Mouse (Mus musculus) CH12.LX (cell line): ENCODE results near the gene Jarid2. TPM values are rescaled to one million over a fixed set of nuclear protein-coding genes. Genes with fewer than 3 reads are reported as not detected.
A peak's percentile ranks its signal among the peaks of the same experiment; 100 is the strongest.

Experiments used
- DNase-seq: peaks from one replicate; pipeline ENCODE4 v3.0.0-alpha.2; 2013; ENCODE audit errors: extremely low read depth
- H3K27ac ChIP-seq: 2 replicates; pipeline ENCODE4 v1.5.1; 2012; ENCODE audit warnings: low read depth, mild to moderate bottlenecking, control low read depth, moderate library complexity; ENCODE audit not compliant: insufficient read depth
- H3K27me3 ChIP-seq: replicated peaks from 2 replicates; pipeline ENCODE3; 2012; ENCODE audit warnings: inconsistent platforms
- H3K36me3 ChIP-seq, 2 experiments: replicated peaks in 1 of 2; 2 replicates each; pipeline versions ENCODE3 to v1.6.1; 2012; ENCODE audit warnings: inconsistent platforms in 1 of 2, low read length in 1 of 2, mild to moderate bottlenecking in 1 of 2, mixed read lengths in 1 of 2, moderate library complexity in 1 of 2; ENCODE audit not compliant: control insufficient read depth in 1 of 2, insufficient read depth in 1 of 2
- H3K4me1 ChIP-seq, 2 experiments: 2 replicates each; pipeline ENCODE4 v1.6.1; 2012; ENCODE audit warnings: inconsistent platforms in 1 of 2, moderate library complexity in 1 of 2; ENCODE audit not compliant: insufficient read depth in 2 of 2, control insufficient read depth in 1 of 2
- H3K4me2 ChIP-seq: 2 replicates; pipeline ENCODE4 v1.6.1; 2012; ENCODE audit warnings: low read depth, mild to moderate bottlenecking, control low read depth; ENCODE audit not compliant: poor library complexity, insufficient read depth, severe bottlenecking
- H3K4me3 ChIP-seq, 3 experiments: fragments of 150-350 bp in 1 of 3; sonication (generic) in 1 of 3; replicated peaks in 1 of 3; 2 replicates each; pipeline versions ENCODE3 to v1.5.1; 2011 to 2012; ENCODE audit warnings: low read depth in 2 of 3, low read length in 2 of 3, mild to moderate bottlenecking in 2 of 3, moderate library complexity in 2 of 3, control low read depth in 1 of 3, improper control_type of control experiment in 1 of 3, inconsistent platforms in 1 of 3, mixed read lengths in 1 of 3; ENCODE audit not compliant: poor library complexity in 1 of 3
- H3K79me2 ChIP-seq: replicated peaks from 2 replicates; pipeline ENCODE4 v1.6.1; 2012; ENCODE audit warnings: mild to moderate bottlenecking, moderate library complexity; ENCODE audit not compliant: control insufficient read depth, poor library complexity, insufficient read depth, severe bottlenecking; ENCODE audit errors: extremely low read depth
- H3K9ac ChIP-seq: 2 replicates; pipeline ENCODE4 v1.6.1; 2012; ENCODE audit warnings: low read depth, mild to moderate bottlenecking, control low read depth, moderate library complexity; ENCODE audit not compliant: insufficient read depth
- H3K9me3 ChIP-seq: replicated peaks from 2 replicates; pipeline ENCODE3; 2012; ENCODE audit warnings: low read length, inconsistent platforms, mixed read lengths
- CHD2 ChIP-seq: IDR thresholded peaks from 2 replicates; pipeline ENCODE4 v1.6.1; 2011; ENCODE audit warnings: low read length, improper control_type of control experiment
- CTCF ChIP-seq, 2 experiments: IDR thresholded peaks in 1 of 2; conservative IDR thresholded peaks in 1 of 2; 2 replicates each; pipeline ENCODE4 v1.5.1; 2011 to 2012; ENCODE audit warnings: low read depth in 2 of 2, low read length in 2 of 2, improper control_type of control experiment in 1 of 2, inconsistent platforms in 1 of 2, mild to moderate bottlenecking in 1 of 2, moderate library complexity in 1 of 2
- JUN ChIP-seq: IDR thresholded peaks from 2 replicates; pipeline ENCODE4 v1.6.1; 2011; ENCODE audit warnings: low read depth, mild to moderate bottlenecking, low read length, improper control_type of control experiment, moderate library complexity; ENCODE audit not compliant: insufficient read depth
- JUND ChIP-seq: conservative IDR thresholded peaks from 2 replicates; pipeline ENCODE4 v1.6.1; 2011; ENCODE audit warnings: low read depth, low read length, improper control_type of control experiment
- KAT2A ChIP-seq: IDR thresholded peaks from 2 replicates; pipeline ENCODE4 v1.6.1; 2012; ENCODE audit warnings: low read length, improper control_type of control experiment, inconsistent platforms; ENCODE audit not compliant: insufficient replicate concordance
- MAFK ChIP-seq: IDR thresholded peaks from 2 replicates; pipeline ENCODE4 v1.6.1; 2011; ENCODE audit warnings: low read length, improper control_type of control experiment; ENCODE audit not compliant: insufficient replicate concordance
- MXI1 ChIP-seq: IDR thresholded peaks from 2 replicates; pipeline ENCODE4 v1.6.1; 2011; ENCODE audit warnings: mild to moderate bottlenecking, low read depth, low read length, improper control_type of control experiment
- PAX5 ChIP-seq: IDR thresholded peaks from 2 replicates; pipeline ENCODE4 v1.6.1; 2012; ENCODE audit warnings: low read length, inconsistent platforms, mixed read lengths
- POLR2A ChIP-seq: IDR thresholded peaks from 2 replicates; pipeline ENCODE4 v1.6.1; 2011; ENCODE audit warnings: low read depth, mild to moderate bottlenecking, improper control_type of control experiment, low read length
- RAD21 ChIP-seq: IDR thresholded peaks from 2 replicates; pipeline ENCODE4 v1.6.1; 2011; ENCODE audit warnings: low read depth, mild to moderate bottlenecking, low read length, improper control_type of control experiment, moderate library complexity
- SMC3 ChIP-seq: IDR thresholded peaks from 2 replicates; pipeline ENCODE4 v1.6.1; 2011; ENCODE audit warnings: low read depth, low read length, improper control_type of control experiment
- TCF12 ChIP-seq: IDR thresholded peaks from 2 replicates; pipeline ENCODE4 v1.6.1; 2014; ENCODE audit warnings: low read depth, mild to moderate bottlenecking, inconsistent platforms, low read length, improper control_type of control experiment
- UBTF ChIP-seq: IDR thresholded peaks from 2 replicates; pipeline ENCODE4 v1.6.1; 2012; ENCODE audit warnings: low read depth, mild to moderate bottlenecking, inconsistent platforms, low read length, improper control_type of control experiment, moderate library complexity
- USF1 ChIP-seq: IDR thresholded peaks from 2 replicates; pipeline ENCODE4 v1.6.1; 2014; ENCODE audit warnings: low read depth, mild to moderate bottlenecking, inconsistent platforms, low read length, improper control_type of control experiment
- USF2 ChIP-seq: conservative IDR thresholded peaks from 2 replicates; pipeline ENCODE4 v1.6.1; 2011; ENCODE audit warnings: low read depth, low read length, improper control_type of control experiment
- ZC3H11A ChIP-seq: IDR thresholded peaks from 2 replicates; pipeline ENCODE4 v1.6.1; 2012; ENCODE audit warnings: low read depth, mild to moderate bottlenecking, inconsistent platforms, low read length, improper control_type of control experiment
- ZMIZ1 ChIP-seq: IDR thresholded peaks from 2 replicates; pipeline ENCODE4 v1.6.1; 2012; ENCODE audit warnings: low read depth, mild to moderate bottlenecking, inconsistent platforms, low read length, improper control_type of control experiment
- dilution Hi-C: fragments of 300-500 bp; cut with MboI; formaldehyde crosslinking; loops from 2 replicates; pipeline ENCODE4 v1.14.3; 2020; ENCODE audit warnings: low sequenced_read_pairs; ENCODE audit not compliant: extremely low pct_unique_long_range_greater_than_20kb, extremely low pct_ligation_motif_present
- in situ Hi-C: fragments of 300-500 bp; cut with MboI; formaldehyde crosslinking; loops from 3 replicates; pipeline ENCODE4 v1.14.3; 2019; ENCODE audit warnings: low sequenced_read_pairs, low pct_ligation_motif_present, low pct_unique_long_range_greater_than_20kb, mixed read lengths
- polyA plus RNA-seq: library from polyadenylated mRNA; unstranded; fragments of >175 nt; gene quantifications from 2 replicates; pipeline ENCODE4 v1.2.1, GENCODE M21; 2012; ENCODE audit warnings: low read depth; ENCODE audit not compliant: insufficient read length
- total RNA-seq, 2 experiments: library from RNA; depleted of rRNA; stranded (reverse); fragments of 300-350 nt in 1 of 2; fragments of >200 nt in 1 of 2; gene quantifications; 2 replicates each; pipeline ENCODE4 v1.2.3; 2012 to 2014

Gene Jarid2
- total and polyA plus RNA-seq, 3 experiments = 4.5 to 10.9 (median 7.8) TPM

GRCm38 (mm10) chr13:44865566-44865965, 136.3 kb downstream of the Jarid2 start:
- no peak overlapping the region for H3K9ac ChIP-seq
- H3K27ac ChIP-seq = no peak overlapping the region
- dilution Hi-C loops = no loop called here
- peak; percentile 41 for TF ChIP-seq SMC3
- peak; percentile 49 for TF ChIP-seq RAD21
- TF ChIP-seq JUND = no peak
- peak in 1 of 2 experiments; percentile 60; a peak in 2 of 4 replicates for TF ChIP-seq CTCF (conservative IDR thresholded peaks at IDR 0.05 in 1 of 2, IDR thresholded peaks at IDR 0.05 in 1 of 2; ENCODE audit: low read depth in 2 of 2, low read length in 2 of 2)
- no peaks in the 10 kb centered on the region for H3K9me3 ChIP-seq
- H3K36me3 ChIP-seq = peaks cover 0 to 5% of the 10 kb centered on the region in 2 experiments
- H3K4me3 ChIP-seq = no peak overlapping the region
- no peaks in the 10 kb centered on the region; a peak in 1 of 4 replicates for H3K4me1 ChIP-seq
- H3K27me3 ChIP-seq = no peaks in the 10 kb centered on the region
- no peak overlapping the region for H3K4me2 ChIP-seq
- DNase-seq = no peak
- in situ Hi-C loops = no loop called here
- H3K79me2 ChIP-seq = no peaks in the 10 kb centered on the region

- Histone ChIP-seq H3K9me3 (no peaks in the 10 kb centered on the region), H3K36me3 (peaks cover 0 to 11% of the 10 kb centered on the region in 2 experiments), H3K4me1 (peaks cover 0 to 9% of the 10 kb centered on the region in 2 experiments; a peak in 1 of 4 replicates), H3K4me3 (no peak overlapping the region), H3K27me3 (no peaks in the 10 kb centered on the region), H3K79me2 (no peaks in the 10 kb centered on the region), H3K27ac (no peak overlapping the region), H3K4me2 (no peak overlapping the region), H3K9ac (no peak overlapping the region)
- no peak for DNase-seq
- dilution Hi-C loops = no loop called here
- TF ChIP-seq UBTF = no peak
- no peak for TF ChIP-seq ZMIZ1
- no peak for TF ChIP-seq USF1
- TF ChIP-seq ZC3H11A = no peak
- TF ChIP-seq TCF12 = no peak
- no peak for TF ChIP-seq USF2
- TF ChIP-seq KAT2A = no peak
- no peak for TF ChIP-seq CHD2
- TF ChIP-seq JUN = no peak
- no peak for TF ChIP-seq CTCF (conservative IDR thresholded peaks at IDR 0.05 in 1 of 2, IDR thresholded peaks at IDR 0.05 in 1 of 2; ENCODE audit: low read depth in 2 of 2, low read length in 2 of 2)
- TF ChIP-seq MAFK = no peak
- no peak for TF ChIP-seq RAD21
- no peak for TF ChIP-seq POLR2A
- no peak for TF ChIP-seq PAX5
- TF ChIP-seq MXI1 = no peak
- in situ Hi-C loops = no loop called here
Measured at GRCm38 (mm10) chr13:44868037-44868650, 138.9 kb downstream of the Jarid2 start.
